Mouse (Mus musculus) frontal cortex, postnatal 25 days (tissue): Measurements from ENCODE around the gene Onecut3.
A peak's percentile ranks its signal among the peaks of the same experiment; 100 is the strongest.

Experiments used
- DNase-seq, 2 experiments: peaks; one replicate each; pipeline ENCODE4 v3.0.0; 2022; ENCODE audit warnings: low spot score in 2 of 2

The Onecut3 gene

DNA sequence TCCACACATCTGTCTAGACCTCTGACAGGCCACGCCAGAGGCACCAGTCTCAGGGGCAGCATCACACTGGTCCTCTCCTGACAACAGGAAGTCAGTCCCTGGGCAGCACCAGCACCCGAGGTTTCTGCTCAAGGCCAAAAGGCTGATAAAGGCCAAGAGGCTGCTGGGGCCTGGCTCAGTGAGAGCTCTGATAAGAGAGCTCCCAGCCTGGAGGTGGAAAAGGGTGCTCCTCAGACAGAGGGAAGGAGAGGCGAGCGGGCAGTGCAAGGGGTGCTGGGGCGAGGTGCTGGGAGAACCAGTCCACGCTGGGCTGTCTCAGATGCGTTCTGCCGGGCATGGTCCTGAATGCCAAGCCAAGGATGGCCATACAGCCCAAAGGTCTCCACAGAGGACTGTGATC lies 58.9 kb downstream of the Onecut3 start:
- DNase-seq, result no peak

DNA sequence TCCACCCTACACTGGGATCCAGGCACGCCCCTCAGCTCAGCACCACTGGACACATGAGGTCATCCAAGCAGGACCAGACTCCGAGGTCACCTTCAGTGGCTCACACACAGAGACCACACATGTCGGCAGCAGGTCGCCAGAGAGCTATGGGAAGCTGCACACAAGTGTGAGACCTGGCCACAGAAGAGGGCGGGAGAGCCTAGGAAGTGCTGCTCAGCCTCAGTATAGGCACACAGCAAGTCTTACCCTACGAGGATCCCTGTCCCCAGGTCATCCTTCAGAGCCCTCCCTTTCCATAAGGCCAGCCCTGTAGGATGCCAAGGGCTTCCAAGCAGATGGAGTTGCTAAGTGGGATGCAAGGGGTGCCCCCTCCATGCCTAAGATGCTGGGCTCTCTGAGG lies 59.4 kb downstream of the Onecut3 start:
- DNase-seq, result no peak

DNA sequence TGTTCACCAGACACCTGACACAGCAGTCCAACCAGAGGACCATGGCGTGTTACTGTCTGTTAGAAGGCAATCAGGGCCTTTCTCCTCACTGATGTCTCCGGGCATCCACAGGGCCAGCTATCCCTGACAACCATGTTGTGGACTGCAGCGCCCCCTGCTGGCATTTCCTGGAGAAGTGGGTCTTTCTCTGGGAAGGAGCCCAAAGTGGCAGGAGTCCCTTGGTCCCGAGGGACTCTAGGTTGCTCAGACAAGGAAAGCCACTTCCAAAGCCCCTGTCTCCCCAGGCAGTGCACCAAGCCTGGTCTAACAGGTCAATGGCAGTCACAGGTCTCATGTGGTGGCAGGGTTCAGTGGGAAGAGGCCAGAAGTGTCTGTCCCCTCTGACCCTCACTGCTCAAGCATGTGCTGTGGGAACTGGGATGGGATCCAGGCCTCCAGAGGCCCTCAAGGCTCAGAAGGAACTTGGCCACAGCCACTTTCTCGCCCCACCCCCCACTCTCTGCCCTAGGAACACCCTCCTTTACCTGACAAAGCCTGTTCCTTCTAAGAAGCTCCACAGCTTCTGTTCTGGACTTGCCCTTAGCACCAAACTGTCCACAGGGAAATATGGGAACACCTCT lies 62.8 kb downstream of the Onecut3 start:
- DNase-seq, result peak; percentile 65 to 70

GRCm38 (mm10) chr10:80559431-80559830 lies 64.8 kb downstream of the Onecut3 start:
- DNase-seq, result no peak

- no peak for DNase-seq
Observed at GRCm38 (mm10) chr10:80560621-80561020, 66.0 kb downstream of the Onecut3 start.

DNA sequence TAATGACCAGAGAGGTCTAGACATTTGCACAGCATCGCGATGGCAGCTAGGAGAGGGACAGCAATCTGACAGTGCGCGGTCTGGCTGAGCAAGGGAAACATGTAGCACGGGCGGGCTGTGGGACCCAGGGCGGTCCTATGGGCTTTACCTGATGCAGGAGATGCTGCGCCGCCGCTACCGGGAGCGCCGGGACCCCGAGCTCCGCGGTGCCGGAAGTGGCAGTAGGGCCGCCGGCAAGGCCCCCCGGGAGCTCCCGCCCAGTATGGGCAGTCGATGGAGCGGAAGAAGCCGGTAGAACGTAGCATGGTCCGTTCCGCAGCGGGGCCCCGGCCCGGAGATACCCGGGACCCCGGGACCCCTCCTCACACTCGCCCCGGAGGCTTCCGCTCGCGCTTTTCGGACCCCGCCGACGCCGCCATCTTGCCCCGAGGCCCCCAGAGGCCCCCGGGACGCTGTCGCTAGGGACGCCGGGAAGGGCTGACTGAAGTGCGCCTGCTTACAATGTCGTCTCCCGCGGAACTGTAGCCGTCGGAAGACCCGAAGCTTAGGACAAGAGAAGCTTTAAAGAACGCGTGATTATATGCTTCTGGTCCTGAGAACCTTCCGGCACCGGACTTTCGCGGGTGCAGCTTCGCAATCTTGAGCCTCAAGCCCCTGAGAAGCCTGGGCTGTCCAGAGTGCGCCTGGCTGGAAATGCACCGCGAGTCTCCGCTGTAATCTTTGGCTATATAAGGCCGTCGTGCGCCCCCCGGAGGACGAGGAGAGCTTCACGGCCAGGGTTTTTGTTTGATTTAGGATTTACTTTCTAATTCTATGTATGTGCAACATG lies 66.7 kb downstream of the Onecut3 start, which contains the start of gene Rexo1:
Rexo1 (minus strand) TSS at position 445 of the 829 bp plus-strand sequence.
- DNase-seq, result peak; percentile 92 to 93

DNA sequence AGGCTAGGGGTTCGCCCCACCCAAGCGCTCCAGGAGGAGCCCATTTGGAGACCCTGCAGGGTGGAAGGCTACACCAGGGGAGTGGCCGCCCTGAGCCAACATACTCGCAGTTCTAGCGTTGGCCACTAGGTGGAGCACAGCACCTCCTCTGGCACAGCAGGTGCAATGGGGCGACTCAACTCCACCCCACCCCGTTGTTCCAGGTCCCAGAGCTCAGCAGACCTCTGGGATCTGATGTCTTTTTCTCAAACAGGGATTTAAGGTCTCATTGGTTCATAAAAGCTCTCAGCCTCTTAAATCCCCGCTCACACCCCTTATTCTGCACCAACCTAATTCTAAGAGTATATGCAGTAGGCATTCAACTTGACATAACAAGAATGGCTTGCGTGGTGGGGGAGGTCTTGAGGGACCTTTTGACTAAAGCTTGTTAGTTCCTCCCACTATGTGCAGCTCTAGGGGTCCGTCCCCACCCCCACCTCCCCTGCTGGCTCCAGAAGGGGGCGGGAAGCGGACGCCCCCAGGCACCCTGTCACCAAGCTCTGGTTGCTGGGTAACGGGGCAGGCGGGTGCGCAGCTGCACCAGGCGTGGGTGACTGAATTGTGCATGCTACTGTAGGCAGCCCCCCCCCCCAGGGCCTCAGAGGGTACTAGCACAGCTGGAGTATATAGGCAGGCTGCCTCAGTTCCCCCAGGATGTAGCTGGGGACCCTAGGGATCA lies 71.9 kb downstream of the Onecut3 start:
- DNase-seq, result peak; percentile 87 to 91
